Mouse (Mus musculus): ENCODE data around the gene Gm44503.

The Gm44503 gene

DNA sequence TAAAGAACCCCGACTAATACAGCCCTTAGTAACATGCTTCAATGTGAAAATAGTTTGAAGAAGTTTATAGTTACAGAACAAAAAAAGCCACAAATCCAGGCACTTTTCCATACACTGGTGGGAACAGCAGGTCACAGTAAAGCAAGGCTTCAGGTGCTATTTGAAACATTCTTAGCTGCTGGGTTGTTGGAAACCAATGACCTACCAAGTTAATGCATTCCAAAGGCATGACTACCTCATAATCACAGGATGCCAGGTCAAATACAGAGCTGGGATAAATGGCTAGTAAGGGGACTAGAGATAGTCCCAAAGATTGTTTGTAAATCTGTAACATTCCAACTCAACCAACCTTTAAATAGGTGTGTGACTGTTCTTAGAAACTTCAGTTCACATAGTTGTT lies 16.6 kb downstream of the Gm44503 start:
- DNase-seq: no peak

DNA sequence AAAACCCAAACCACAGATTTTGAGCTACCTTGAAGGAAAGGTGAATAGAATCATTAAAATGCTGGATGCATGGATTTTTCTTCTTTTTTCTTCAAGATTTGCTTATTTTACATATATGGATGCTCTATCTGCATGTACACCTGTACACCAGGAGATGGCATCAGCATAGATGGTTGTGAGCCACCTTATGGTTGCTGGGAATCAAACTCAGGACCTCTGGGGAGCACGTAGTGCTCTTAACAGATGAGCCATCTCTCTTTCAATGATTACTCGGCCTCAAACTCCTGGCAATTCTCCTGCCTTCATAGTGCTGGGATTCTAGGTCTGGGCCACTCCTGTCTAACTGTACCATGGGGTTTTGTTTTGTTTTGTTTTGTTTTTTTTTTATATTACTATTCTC lies 24.4 kb downstream of the Gm44503 start:
- DNase-seq: no peak

DNA sequence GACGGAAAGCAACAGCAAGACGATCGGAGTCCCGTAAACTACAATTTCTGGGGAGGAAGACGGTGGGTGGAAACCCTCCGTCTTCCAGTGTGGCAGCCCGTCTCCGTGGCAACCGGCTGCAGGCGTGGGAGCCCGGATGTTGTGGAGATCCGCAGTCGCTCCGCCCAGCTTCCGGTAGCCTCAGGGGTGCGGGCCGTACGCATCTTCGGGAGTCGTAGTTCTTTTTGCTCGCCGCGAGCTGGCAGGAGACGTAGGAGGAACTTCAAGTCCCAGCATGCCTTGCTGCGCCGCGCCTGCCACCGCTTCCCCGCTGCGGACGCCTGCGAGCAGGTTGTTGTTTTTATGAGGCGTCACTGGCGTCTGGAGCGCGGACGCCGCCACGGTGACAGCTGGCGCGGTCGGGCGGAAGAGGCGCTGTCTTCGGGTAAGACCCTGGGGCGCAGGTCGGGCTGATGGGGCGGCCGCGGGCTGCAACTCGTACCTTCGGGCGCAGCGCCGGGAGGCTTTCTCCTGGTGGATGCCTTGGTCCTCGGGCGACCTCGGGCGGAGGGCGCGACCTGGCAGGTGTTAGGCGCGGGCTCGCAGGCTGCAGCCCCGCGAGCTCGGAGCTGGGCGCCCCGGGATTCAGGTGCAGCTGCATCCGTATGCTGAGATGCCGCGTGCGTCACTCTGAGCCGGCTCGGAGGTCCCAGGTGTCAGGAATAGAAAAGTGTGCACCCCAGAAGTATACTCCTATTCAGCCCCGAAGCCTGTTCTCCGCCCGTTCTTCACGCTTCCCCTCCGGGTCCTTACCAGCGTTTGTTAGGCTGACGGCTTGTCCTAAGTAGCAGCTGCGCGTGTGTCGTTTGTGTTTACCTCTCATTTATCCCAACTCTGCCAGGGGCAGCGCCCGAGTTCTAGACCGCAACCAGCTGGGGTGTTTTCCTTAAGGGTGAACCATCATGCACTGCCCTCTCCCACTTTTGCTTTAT lies 26.9 kb downstream of the Gm44503 start, which contains the start of the genes Ccpg1os and Ccpg1:
Gene Ccpg1os (minus strand): TSS at position 133 of the 971 bp plus-strand sequence.
Gene Ccpg1 (plus strand): TSS at position 180 of the 971 bp plus-strand sequence.
- peak; percentile 96 to 98 for DNase-seq

DNA sequence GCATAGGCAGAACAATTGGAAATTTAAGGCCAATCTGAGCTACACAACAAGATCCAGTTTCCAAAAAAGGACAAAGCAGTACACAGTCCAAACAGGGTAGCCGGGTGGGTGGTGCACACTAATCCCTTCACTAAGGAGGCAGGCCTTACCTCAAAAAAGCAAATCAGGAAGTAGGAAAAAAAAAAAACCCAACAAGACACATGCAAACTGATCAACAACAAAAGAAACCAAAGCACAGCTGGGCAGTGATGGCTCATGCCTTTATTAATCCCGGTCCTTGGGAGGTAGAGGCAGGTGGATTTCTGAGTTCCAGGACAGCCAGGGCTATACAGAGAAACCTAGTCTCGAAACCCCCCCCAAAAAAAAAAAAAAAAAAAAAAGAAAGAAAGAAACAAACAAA lies 29.1 kb downstream of the Gm44503 start:
- no peak for DNase-seq

DNA sequence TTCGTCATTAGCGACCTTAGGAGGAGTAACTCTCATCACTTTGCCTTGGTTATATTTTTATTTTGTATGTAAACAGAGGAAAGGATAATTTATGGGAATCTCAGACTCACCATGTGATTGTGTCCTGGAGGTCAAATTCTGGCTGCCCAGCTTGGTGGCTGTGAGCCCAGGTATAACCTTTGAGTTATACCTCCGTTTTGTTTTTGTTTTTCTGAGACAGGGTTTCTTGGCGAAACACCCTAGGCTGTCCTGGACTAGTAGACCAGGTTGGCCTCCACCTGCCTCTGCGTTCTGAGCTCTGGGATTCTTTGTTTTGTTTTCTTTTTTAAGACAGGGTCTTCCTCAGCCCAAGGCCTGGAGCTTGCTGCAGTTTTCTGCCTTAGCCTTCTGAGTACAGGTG lies 30.1 kb downstream of the Gm44503 start:
- no peak for DNase-seq

DNA sequence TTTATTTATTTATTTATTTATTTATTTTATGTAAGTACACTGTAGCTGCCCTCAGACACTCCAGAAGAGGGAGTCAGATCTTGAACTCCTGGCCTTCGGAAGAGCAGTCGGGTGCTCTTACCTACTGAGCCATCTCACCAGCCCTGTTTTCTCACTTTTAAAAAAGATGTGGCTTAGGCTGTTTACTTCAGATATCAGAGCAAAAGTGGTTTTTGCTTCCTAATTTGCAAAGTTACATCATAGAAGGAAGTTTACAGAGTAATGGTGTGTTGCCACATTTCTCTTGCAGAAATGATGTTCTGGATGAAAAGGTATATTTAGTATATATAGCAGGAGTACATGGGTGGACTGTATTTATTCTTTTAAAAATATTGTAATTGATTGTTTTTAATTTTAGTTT lies 32.8 kb downstream of the Gm44503 start:
- no peak for DNase-seq

DNA sequence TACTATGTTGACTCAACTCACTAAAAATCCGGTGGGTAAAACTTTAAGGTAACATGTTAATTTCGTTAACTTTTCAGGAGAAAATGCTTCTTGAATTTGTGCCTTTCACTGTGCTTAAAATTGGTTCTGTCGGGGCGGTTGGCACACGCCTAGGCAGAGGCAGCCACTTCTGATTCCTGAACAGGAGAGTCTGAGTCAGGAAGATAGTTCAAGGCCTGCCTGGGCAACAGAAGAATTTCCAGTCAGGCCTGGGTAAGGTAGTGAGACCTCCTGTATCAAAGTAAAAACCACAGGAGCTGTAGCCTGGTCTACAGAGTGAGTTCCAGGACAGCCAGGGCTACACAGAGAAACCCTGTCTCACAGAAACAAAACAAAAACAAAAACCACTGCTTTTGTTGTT lies 33.9 kb downstream of the Gm44503 start:
- no peak for DNase-seq

DNA sequence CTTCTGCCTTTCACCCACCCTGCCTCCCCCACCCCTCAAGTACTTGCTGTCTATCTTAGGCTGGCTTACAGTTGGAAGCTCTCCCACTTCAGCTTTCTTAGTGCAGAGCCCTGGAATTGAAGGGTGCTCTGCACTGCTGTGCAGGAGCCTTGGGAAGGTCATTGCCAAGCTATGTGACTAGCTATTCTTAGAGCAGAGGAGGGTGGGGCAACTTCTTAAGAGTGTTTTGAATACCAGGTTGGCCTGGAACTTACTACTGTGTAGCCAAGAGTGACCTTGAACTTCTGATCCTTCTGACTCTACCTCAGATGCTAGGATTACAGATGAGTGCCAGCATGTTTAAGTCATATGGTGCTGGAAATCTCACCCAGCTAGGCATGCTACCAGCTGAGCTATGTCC lies 37.5 kb downstream of the Gm44503 start:
- DNase-seq: no peak

DNA sequence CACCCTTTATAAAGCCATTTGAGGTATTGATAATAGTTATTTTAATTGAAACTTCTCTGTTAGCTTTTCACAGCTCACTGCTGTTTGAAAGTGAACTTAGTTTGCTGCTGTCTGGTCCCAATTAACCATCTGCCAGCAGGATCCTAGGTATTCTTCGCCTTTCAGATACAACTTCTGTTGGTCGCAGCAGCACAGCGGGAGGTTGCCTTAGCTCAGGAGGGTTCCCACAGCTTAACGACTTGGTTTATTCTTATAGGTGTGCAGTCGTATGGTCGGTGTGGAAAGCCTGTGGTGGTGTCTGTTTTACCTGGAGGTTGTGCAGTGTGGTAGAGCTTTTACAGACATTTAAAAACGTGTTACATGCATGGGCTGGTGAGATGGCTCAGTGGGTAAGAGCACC lies 38.2 kb downstream of the Gm44503 start:
- no peak for DNase-seq

DNA sequence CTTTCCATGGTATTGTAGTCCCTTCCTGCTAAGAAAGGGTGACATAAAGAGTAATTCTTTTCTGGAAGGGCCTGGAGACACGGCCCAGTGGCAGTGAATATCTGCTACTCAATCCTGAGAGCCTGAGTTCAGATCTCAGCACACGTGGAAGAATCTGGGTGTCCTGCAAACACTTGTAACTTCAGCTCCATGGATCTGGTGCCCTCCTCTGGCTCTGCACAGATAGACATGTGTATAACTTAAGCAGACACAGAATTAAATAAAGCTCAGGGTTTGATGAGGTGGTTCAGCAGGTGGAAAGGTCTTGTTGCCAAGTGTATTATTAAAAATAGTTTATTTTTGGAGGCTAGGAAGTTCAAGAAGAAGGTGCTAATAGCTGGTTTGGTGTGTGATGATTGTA lies 41.8 kb downstream of the Gm44503 start:
- DNase-seq: no peak

DNA sequence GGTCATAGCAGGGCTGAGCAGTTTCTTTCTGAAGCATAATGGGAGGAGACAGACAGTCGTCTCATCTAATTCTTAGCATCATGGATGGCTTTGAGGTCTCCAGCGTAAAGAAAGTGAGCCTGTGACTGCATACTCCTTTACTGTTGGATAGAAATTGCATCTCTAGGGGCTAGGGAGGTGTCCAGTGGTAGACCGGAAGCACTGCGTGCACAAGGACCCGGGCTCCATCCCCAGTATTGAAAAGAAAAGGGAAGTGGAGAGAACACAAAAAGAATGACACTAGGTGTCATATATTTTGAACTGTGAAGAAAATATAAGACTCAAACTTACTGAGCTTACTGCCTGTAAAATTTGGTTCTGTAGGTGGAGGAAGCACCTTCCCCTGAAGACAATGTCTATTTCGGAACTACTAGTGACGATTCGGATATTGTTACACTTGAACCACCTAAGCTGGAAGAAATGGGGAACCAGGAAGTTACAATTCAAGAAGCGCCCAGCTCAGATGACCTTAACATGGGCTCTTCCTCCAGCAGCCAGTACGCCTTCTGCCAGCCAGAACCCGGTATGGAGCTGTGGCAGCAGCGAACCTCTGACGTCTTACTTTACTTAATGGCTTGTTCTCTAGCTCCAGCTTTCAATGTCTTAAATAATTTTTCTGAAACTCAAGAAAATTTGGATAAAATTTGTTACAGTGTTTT lies 42.8 kb downstream of the Gm44503 start:
- no peak for DNase-seq

DNA sequence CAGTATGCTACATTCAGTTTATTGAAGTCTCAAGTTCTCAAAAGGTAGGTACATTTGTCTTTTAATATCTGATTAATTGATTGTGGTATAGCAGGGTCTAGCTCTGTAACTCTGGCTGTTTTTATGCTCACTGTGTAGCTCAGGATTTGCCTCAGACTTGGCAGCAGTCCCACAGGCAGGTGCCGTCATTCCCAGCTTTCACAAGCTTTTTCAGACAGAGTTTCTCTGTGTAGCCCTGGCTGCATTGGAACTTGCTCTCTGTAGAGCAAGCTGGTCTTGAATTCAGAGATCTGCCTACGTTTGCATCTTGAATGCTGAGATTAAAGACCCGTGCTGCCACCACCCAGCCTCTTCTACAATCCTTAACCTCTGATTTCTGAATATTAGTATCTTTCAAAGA lies 43.5 kb downstream of the Gm44503 start:
- DNase-seq: no peak

DNA sequence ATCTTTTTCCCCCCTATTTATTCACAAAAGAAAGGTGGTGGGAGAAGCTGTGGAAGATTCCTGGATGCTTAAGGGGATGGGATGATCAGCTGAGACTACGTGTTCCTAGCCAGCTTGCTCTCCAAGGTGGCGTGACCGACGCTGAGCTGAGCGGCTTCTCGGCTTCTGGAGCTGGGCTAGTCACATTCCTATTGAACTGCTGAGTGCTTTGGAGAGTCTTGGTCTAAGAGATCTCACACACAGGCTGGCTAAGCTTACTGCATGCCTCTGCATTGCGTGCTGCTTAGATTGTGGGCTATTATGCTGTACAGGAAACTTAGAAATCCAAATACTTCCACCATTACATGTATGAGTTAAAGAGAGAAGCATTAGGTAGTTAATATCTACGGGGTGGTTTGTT lies 45.4 kb downstream of the Gm44503 start:
- no peak for DNase-seq

DNA sequence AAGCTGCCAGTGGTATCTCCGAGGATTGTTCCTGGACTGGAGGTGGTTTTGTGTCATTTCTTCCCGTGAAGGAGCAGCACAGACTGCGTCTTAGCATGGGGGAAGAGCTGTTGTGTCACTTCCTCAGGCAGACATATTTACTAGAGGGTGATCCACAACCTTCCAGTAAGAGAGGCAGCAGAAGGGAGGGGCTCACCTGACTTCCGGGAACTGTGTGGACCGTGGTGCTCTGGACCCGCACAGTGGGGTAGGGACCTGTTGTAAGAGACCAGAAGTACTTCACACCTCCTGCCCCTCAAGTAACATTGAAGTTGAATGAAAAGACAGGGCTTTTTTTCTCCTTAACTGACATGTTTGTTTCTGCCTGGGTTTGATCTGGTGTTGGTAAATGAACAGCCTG lies 46.5 kb downstream of the Gm44503 start:
- no peak for DNase-seq

DNA sequence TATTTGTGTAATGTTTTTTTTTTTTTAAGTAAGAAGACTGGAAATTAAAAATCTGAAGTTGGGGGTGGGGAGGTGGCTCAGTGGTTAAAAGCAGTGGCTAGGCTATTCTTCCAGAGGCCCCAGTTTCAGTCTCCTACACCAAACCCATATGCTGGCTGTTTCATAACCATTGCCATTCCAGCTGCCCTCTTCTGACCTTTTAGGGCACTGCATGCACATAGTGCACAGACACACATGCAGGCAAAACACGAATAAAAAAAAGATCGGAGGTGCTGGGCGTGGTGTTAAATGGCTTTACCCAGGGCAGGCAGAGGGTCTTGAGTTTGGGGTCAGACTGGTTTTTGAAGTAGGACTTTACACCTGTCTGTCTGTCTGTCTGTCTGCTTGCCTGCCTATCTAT lies 47.5 kb downstream of the Gm44503 start:
- no peak for DNase-seq

DNA sequence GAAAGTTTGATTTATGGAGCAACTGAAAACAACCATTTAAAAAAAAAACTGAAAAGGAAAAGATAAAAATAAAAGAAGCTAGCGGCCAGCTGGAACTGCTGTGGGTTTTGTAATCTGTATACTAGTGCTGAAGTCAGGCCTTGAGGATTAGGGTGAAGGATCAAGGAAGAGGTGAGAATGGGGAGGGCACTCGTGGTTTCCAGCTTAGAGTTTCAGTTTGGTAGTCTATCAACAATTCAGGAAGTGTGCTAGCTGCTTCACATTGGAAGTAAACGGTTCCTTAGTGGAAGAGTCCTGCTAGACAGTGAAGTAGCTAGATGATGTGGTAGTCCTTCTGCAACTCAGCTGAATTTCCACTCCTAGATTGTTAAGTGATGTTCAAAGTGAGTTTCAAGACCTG lies 49.7 kb downstream of the Gm44503 start:
- no peak for DNase-seq

DNA sequence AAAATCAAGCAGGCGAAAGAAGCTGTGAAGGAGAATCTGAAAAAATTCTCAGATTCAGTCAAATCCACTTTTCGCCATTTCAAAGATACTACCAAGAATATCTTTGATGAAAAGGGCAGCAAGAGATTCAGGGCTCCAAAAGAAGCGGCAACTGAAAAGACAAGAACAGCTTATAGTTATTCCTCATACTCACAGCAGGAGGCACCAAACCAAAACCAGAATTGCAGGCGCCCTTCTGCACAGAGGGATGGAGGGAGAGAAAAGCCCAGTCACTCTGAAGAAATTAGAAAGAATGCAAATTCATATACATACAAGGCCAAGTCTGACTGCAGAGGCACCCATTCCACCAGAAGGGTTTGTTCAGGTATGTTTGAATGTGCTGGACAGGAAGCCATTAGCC lies 54.0 kb downstream of the Gm44503 start:
- DNase-seq: no peak

DNA sequence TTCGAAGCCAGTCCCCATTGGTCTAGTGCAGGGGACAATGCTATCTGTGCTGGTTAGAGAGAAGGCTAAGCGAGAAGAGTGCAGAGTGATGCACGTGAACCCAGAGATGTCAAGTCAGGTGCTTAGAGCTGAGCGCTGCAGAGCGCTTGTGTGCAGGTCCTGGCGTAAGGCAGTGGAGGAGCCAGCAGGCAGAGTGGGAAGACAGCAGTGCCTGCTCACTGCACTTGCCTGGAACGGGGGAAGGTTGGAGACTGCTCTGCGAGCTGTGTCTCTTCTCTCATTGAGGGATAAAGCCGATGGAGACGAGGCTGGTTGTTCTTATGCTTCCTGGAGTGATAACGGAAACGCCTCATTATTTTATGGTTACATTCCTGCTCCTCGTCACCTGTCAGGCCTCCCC lies 56.1 kb downstream of the Gm44503 start:
- no peak for DNase-seq

DNA sequence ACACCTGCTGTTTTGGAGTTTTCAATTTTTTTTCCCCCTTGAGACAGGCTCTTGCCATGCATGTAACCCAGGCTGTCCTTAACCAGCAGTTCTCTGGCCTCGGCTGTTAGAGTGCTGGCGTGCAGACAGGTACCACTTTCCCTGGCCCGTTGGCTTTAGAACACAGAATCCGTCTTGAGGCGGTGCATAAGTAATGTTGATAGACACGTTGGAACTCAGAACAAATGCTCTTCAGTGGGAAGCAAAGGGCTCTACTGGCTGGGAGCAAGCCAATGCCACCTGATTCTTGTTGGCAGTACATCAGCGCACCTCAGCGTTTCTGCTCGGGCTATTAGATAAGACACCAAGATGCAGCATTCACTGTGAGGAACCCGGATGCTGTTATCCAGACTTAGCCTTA lies 61.2 kb downstream of the Gm44503 start:
- peak; percentile 60 to 65 for DNase-seq

DNA sequence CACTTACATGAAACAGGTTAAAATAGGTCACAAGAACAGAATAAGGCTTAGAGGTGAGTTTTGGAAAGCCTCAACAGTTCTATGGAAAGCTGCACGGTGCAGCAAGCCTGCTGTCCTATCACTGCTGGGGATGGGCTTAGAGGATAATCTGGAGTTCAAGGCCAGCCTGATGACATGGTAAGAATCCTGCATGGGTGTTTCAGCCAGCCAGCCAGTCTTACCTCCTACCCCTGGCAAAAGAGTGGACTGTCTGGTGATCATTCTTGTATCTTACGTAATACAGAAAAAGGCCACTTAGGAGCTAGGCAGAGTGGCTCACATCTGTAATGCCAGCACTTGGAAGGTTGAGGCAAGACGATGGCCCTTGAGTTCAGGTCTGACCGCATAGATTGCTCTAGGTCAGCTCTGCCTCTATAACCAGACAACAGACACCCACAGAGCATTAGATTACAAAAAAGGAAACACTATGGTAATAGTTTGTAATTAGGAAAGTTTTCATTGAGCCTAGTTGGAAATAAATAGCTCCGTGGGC lies 62.0 kb downstream of the Gm44503 start:
- DNase-seq: no peak

DNA sequence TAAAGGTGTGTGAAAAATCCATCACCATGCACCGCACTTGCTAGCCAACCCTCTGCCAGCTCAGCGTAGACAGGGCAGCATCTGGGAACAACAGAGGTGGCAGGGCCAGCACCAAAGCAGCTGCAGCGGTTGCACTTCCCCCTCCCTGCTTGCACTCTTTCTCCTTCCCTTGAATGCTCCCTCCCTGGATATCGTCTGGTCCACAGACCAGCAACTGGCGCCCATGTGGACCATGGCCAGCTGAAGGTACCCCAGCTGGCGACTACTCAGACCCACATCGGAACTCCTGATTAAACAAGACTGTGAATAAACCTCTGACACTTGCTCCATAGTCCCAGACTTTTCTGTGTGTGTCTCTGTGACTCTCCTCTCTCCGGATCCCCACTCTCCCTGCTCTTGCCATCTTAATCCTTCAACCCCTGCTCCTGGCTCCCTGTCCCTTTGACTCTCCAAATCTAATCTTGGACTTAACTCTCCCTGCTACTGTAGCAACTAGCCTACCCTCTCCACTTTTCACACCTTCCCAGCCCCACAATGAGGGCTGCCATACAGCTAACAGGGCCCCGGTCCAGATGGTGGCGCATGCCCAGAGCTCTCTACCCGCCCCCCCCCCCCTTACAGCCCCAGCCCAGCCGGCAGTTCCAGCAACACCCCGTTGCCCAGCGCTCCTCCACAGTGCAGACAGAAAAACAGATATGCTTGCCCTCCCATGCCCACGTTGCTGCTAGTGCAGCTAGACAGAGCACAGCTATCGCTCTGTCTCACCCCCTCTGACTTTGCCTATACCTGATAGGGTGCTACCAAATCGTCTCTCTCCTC lies 67.4 kb downstream of the Gm44503 start:
- peak; percentile 25 to 28 for DNase-seq

DNA sequence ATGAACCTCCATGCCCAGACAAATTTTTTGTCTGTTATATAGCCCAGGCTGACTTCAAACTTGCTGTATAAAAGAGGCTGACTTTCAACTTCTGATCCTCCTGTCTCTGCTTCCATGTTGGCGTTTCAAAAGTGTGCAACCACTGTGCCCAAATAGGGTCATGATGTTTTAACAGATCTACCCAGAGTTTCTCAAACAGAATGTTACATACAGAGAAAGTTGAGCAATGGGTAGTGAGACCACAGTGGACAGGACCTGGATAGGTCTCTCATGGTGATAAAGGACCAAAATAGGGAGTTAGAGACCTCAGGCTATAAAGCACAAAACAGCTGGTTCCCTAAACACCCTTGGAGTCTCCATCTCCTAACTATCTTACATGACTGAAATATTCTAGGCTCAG lies 71.8 kb downstream of the Gm44503 start:
- no peak for DNase-seq

DNA sequence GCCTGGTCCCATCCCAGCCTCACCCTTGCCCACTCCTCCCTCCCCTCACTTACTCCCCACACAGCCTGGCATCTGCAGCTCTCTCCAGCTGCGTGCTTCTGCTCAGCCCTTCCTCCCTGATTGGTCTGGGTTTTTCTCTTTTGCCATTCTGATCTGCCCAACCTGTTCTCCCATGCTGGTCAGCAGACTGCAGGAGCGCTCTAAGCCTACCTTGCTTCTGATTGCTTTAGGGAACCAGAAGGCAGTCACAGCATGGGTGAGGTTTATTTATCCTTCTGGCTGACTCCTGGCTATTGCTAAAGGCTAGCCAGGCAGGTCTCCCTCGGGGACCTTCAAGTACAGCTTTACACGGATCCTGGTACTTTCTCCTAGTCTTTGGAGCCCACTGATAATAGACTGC lies 72.8 kb downstream of the Gm44503 start:
- DNase-seq: peak; percentile 64 to 74
